Mouse (Mus musculus): ENCODE data around the gene Olfr142. TPM values are rescaled to one million over a fixed set of nuclear protein-coding genes. Genes with fewer than 3 reads are reported as not detected.

Gene Olfr142
- polyA plus RNA-seq (2021; fragmentation: Nextera tagmentation) = not detected in 2 replicates
- long read RNA-seq, experiment 1 = 0 reads
- long read RNA-seq, experiment 2 = 0 reads

DNA sequence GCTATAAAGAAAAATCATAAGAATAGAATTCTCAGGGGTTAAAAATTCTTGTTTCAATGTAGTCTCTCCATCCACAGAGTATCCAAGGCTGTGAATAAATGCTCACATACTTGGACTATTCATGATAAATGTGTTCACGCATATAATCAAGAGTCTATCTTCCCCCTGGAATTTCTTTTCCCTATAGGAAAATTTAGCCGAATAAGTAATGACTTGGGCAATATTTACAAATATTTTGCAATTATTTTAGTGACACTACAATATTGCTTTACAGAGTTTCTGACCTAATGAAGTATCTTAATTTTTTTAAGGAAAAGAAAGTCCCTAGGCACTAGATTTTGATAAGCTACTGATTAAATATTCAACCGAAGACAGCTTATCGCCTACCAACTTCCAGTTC lies at the start of gene Olfr142:
Gene Olfr142 (minus strand): TSS at position 101 of the 400 bp plus-strand sequence.

DNA sequence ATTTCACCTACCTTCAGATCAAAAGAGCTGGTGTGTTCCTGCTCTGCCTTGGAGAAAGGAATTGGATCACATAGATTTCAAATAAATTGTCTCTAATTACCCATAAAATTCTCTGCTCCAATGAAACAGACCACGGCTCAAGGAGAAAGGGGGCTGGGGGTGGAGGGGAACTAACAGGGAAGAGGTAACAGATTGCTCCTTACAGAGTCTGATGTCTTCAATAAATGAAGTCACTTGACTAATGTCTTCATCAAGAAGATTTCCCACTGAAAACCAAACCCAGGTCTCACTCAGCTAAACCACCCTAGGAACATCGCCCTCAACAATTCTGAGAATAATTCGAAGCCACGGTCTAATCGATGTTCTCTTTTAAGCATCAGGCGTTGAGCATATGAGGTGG lies 35.3 kb upstream of the Olfr142 start, which contains the start of gene Olfr1272:
Gene Olfr1272 (minus strand): TSS at position 101 of the 400 bp plus-strand sequence.

DNA sequence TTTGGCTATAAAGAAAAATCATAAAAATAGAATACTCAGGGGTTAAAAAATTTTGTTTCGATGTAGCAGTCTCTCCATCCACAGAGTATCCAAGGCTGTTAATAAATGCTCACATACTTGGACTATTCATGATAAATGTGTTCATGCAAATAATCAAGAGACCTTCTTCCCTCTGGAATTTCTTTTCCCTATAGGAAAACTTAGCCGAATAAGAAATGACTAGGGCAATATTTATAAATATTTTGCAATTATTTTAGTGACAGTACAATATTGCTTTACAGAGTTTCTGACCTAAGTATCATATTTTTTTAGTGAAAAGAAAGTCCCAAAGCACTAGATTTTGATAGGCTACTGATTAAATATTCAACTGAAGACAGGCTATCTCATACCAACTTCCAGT lies 13.5 kb upstream of the Olfr142 start, which contains the start of gene Olfr1271:
Gene Olfr1271 (minus strand): TSS at position 101 of the 400 bp plus-strand sequence.

DNA sequence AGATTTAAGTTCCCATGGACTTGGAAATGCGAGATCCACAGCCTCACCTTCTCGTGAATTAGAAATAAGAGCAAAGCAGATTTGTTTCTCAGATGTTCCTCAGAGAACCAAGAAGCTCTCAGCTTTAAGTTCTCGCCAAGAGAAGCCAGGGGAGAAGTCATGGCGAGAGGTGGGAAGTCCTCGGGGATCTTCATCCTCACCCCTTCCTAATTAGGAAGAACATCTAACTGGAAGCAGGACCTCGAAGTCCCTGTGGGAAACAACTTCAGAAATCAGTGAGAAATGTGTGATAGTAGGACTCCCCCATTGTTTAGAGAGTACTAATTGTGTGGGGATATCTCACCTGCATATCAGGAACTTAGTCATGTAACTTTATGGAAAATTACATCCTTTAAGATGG lies 33.0 kb downstream of the Olfr142 start, which contains the start of gene Olfr1506:
Gene Olfr1506 (minus strand): TSS at position 101 of the 400 bp plus-strand sequence.

Other genes with a start within 250 kb of the Olfr142 start
- gene Olfr1263, start 245.5 kb downstream of the Olfr142 start, polyA plus RNA-seq (2021; fragmentation: Nextera tagmentation) = not detected in 2 replicates
- gene Olfr1264, start 232.0 kb downstream of the Olfr142 start, polyA plus RNA-seq (2021; fragmentation: Nextera tagmentation) = not detected in 2 replicates
- not detected in 2 replicates for gene Olfr1265, start 222.3 kb downstream of the Olfr142 start, polyA plus RNA-seq (2021; fragmentation: Nextera tagmentation)
- not detected in 2 replicates for gene Olfr140, start 194.0 kb downstream of the Olfr142 start, polyA plus RNA-seq (2021; fragmentation: Nextera tagmentation)
- gene Olfr1269, start 136.2 kb downstream of the Olfr142 start, polyA plus RNA-seq (2021; fragmentation: Nextera tagmentation) = not detected in 2 replicates
- gene Olfr32, start 115.3 kb downstream of the Olfr142 start, polyA plus RNA-seq (2021; fragmentation: Nextera tagmentation) = not detected in 2 replicates
- not detected in 2 replicates for gene Olfr1270, start 104.5 kb downstream of the Olfr142 start, polyA plus RNA-seq (2021; fragmentation: Nextera tagmentation)
- gene Olfr1506, start 33.1 kb downstream of the Olfr142 start, polyA plus RNA-seq (2021; fragmentation: Nextera tagmentation) = not detected in 2 replicates
- not detected in 2 replicates for gene Olfr1271, start 13.4 kb upstream of the Olfr142 start, polyA plus RNA-seq (2021; fragmentation: Nextera tagmentation)
- not detected in 2 replicates for gene Olfr1272, start 35.2 kb upstream of the Olfr142 start, polyA plus RNA-seq (2021; fragmentation: Nextera tagmentation)
- gene Gm13769, start 64.6 kb upstream of the Olfr142 start, polyA plus RNA-seq (2021; fragmentation: Nextera tagmentation) = not detected in 2 replicates
- not detected in 2 replicates for gene Olfr1274-ps, start 141.1 kb upstream of the Olfr142 start, polyA plus RNA-seq (2021; fragmentation: Nextera tagmentation)

Measured in left cerebral cortex, adult 6 months (tissue).